Mouse (Mus musculus) forebrain, embryonic 15.5 days (tissue): Measurements from ENCODE around the gene Ablim1. TPM values are rescaled to one million over a fixed set of nuclear protein-coding genes. Genes with fewer than 3 reads are reported as not detected.
A peak's percentile ranks its signal among the peaks of the same experiment; 100 is the strongest.

Experiments used
- ATAC-seq: fragments of 200-750 bp; cut with Nextera tagmentation; replicated peaks from 2 replicates; pipeline ENCODE4 v1.8.0; 2017; ENCODE audit warnings: mild to moderate bottlenecking, moderate TSS enrichment, moderate library complexity
- H3K27ac ChIP-seq: fragments of 300-500 bp; sonication (generic); replicated peaks from 2 replicates; pipeline ENCODE4 v1.5.1; 2015; ENCODE audit warnings: mild to moderate bottlenecking, inconsistent platforms
- H3K27me3 ChIP-seq: fragments of 300-500 bp; sonication (generic); 2 replicates; pipeline ENCODE4 v1.6.1; 2015; ENCODE audit warnings: inconsistent platforms
- H3K36me3 ChIP-seq: fragments of 300-500 bp; sonication (generic); 2 replicates; pipeline ENCODE4 v1.6.1; 2015; ENCODE audit warnings: mild to moderate bottlenecking, inconsistent platforms
- H3K4me1 ChIP-seq: fragments of 300-500 bp; sonication (generic); 2 replicates; pipeline ENCODE4 v1.6.1; 2015; ENCODE audit warnings: inconsistent platforms
- H3K4me2 ChIP-seq: fragments of 300-500 bp; sonication (generic); replicated peaks from 2 replicates; pipeline ENCODE4 v1.6.1; 2015; ENCODE audit warnings: mild to moderate bottlenecking, inconsistent platforms
- H3K4me3 ChIP-seq: fragments of 300-500 bp; sonication (generic); 2 replicates; pipeline ENCODE4 v1.5.1; 2015; ENCODE audit warnings: mild to moderate bottlenecking, inconsistent platforms
- H3K9ac ChIP-seq: fragments of 300-500 bp; sonication (generic); replicated peaks from 2 replicates; pipeline ENCODE4 v1.6.1; 2015; ENCODE audit warnings: mild to moderate bottlenecking, inconsistent platforms
- H3K9me3 ChIP-seq: fragments of 300-500 bp; sonication (generic); 2 replicates; pipeline ENCODE4 v1.6.1; 2016; ENCODE audit warnings: inconsistent platforms
- WGBS: fragments of 180-500 bp; shearing (Covaris S2); methylation state at CpG from one replicate; pipeline ENCODE4 v1.1.7; 2015; ENCODE audit warnings: mixed read lengths; 5-methylcytosine and 5-hydroxymethylcytosine counted together
- polyA plus RNA-seq: library from polyadenylated mRNA; unstranded; fragments of >200 nt; fragmentation: Nextera tagmentation; extraction: Ambion mirVana; gene quantifications from 2 replicates; pipeline ENCODE4 v1.2.1, GENCODE M21; 2015

The Ablim1 gene
- polyA plus RNA-seq, 1 experiment from 2014 or later, result 37.8 TPM

DNA sequence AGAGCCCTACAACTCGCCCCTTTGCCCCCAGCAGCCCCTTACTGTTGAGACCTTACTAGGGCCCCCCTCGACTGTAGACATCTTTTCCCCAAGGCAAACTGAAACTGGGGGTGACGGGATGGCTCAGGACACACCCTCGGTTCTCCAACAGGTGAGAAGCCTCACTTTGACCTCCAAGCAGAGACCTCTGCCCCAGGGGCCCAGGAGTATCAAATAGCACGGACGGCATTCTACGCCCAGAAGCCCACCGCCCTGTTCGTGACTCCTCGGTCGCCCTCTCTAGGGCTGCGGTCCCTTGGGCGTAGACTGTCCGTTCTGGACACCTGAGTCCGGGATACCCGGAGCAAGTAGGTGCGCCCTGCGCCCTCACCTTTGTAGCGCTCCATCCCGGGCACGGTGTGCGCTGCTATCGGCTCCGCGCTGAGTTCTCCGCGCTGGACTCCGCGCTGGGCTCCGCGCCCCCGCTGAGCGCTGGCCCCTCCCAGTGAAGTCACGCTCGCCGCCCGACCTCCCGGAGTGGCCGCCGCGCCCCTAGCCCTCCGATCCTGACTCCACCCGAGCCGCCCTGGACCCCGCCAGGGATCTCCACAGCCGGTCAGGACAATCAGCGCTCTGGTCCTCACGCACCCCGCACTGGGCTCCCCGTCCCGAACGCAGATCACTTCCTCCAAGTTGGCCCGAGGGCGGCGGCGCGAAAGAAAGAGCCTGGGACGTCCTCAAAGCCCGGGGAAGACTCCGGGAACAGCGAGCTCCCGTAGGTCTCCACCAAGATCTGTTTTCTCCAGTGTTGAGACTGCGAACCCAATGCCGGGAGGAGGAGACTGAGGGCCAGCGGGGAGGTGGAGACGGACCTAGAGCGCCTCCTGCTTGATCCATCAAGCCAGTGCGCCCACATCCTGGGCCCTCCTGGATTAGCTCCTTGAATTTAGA, 306.7 kb downstream of the Ablim1 start, which contains the start of gene Afap1l2:
Gene Afap1l2 (minus strand): TSS at position 448 of the 930 bp plus-strand sequence.
- H3K27ac ChIP-seq, result no peak within 1 kb of the TSS

DNA sequence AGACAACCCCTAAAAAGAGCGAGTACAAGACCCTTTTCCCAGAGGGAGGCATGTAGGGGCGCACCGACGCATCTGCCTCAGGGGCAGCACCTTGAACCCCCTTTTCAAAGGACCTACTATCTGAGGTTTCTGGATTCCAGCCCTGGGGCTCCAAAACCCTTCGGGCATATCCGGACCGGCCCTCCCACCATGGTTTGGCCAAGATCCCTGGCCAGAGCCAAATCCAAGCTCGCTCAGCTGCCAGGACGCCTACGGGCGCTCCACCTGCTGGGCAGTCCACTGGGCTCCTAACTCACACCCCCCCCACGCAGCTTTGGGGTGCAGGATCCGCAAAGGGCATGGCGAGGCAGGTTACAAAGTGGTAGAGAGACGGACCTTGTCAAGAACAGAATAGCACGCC, 307.4 kb downstream of the Ablim1 start:
- 61% methylated on average over 16 of the region's 16 CpGs for WGBS
- H3K36me3 ChIP-seq, result no peaks in the 10 kb centered on the region
- H3K4me1 ChIP-seq, result peaks cover 22% of the 10 kb centered on the region
- peak overlapping the region; percentile 42 for H3K4me3 ChIP-seq
- ATAC-seq, result no peak
- H3K9ac ChIP-seq, result no peak overlapping the region
- H3K27me3 ChIP-seq, result peaks cover 21% of the 10 kb centered on the region; the same call in 1 of the 2 replicates
- no peaks in the 10 kb centered on the region for H3K9me3 ChIP-seq
- H3K4me2 ChIP-seq, result peak overlapping the region; percentile 82
- H3K27ac ChIP-seq, result no peak overlapping the region

More for the DNA sequence above, 306.7 kb downstream of the Ablim1 start, which contains the start of gene Afap1l2:
- peaks cover 21% of the 10 kb centered on the region; the same call in 1 of the 2 replicates for H3K27me3 ChIP-seq
- ATAC-seq, result no peak; the same call in 1 of the 2 replicates
- peak within 1 kb of the TSS; percentile 82 for H3K4me2 ChIP-seq
- H3K4me3 ChIP-seq, result peak within 1 kb of the TSS; percentile 42
- no peaks in the 10 kb centered on the region for H3K9me3 ChIP-seq
- 2% methylated on average over 67 of the region's 68 CpGs for WGBS
- no peaks in the 10 kb centered on the region for H3K36me3 ChIP-seq
- H3K4me1 ChIP-seq, result peaks cover 21% of the 10 kb centered on the region
- peak within 1 kb of the TSS; percentile 38 for H3K9ac ChIP-seq

DNA sequence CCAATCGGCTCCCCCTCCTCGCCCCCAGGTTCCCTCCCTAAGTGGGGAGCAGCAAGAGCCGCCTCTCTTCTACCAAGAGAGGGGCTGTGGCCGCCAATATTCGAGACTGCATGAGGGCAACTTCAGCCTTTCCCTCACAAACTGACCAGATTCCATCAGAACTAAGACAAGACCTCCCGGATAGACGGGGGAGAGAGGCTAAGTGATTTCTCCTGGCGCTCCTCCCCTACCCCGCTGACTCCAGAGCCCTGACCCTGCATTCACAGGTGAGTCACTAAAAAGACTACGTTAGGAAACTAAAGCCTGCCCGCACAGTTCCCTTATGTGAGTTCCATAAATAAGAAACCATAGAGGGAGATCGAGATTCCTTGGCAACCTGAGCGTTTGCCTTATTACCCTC, 307.9 kb downstream of the Ablim1 start:
- peaks cover 21% of the 10 kb centered on the region; the same call in 1 of the 2 replicates for H3K27me3 ChIP-seq
- no peaks in the 10 kb centered on the region for H3K36me3 ChIP-seq
- H3K4me2 ChIP-seq, result no peak overlapping the region
- H3K9me3 ChIP-seq, result no peaks in the 10 kb centered on the region
- peaks cover 22% of the 10 kb centered on the region for H3K4me1 ChIP-seq
- peak overlapping the region; percentile 42; the same call in 1 of the 2 replicates for H3K4me3 ChIP-seq
- no peak for ATAC-seq
- WGBS, result 49% methylated on average over 13 of the region's 13 CpGs
- H3K27ac ChIP-seq, result no peak overlapping the region
- no peak overlapping the region for H3K9ac ChIP-seq

DNA sequence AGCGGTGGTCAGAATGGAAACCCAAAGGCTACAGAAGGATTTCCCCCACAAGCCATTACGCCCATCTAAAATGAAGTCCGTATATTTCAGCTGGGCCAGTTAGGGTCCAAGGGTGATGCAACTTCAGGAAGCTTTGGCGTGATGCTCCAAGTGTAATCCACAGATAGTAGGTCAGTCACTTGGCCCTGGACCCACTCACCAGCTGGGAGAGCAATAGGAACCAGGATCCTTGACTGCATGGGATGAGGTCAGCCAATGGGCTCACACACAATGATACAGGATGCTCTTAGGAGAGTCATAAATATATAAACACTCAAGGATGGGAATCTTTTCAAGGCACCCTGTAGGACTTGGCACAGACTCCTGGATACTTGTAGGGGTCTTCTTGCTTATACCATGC, 309.7 kb downstream of the Ablim1 start:
- Histone ChIP-seq H3K27me3 (peaks cover 21% of the 10 kb centered on the region; the same call in 1 of the 2 replicates), H3K4me2 (no peak overlapping the region), H3K27ac (no peak overlapping the region), H3K4me3 (no peak overlapping the region), H3K36me3 (no peaks in the 10 kb centered on the region), H3K4me1 (peaks cover 22% of the 10 kb centered on the region), H3K9ac (no peak overlapping the region), H3K9me3 (no peaks in the 10 kb centered on the region)
- ATAC-seq, result no peak
- WGBS, result 93% methylated on average over 4 of the region's 4 CpGs

DNA sequence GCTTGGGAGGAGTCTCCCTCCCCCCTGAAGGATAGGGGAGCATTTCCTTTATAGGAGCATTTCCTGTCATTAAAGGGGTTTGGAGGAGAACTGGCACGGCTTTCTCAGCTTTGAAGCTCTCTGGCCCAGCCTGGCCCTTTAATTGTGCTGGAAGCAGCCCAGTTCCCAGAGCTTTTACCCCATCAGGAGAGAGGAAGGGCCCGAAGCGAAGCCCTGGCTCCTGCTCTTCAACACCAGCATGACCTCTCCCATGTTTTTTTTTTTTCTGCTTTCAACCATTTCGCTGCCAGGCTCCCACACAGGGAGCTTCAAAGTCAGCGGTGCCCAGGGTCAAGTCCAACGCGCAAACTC, 311.3 kb downstream of the Ablim1 start:
- no peaks in the 10 kb centered on the region for H3K36me3 ChIP-seq
- peaks cover 19% of the 10 kb centered on the region; the same call in 1 of the 2 replicates for H3K27me3 ChIP-seq
- no peak overlapping the region for H3K9ac ChIP-seq
- H3K27ac ChIP-seq, result no peak overlapping the region
- H3K4me1 ChIP-seq, result peaks cover 30% of the 10 kb centered on the region
- H3K4me2 ChIP-seq, result no peak overlapping the region
- H3K9me3 ChIP-seq, result no peaks in the 10 kb centered on the region
- WGBS, result 31% methylated on average over 7 of the region's 7 CpGs
- H3K4me3 ChIP-seq, result no peak overlapping the region
- no peak for ATAC-seq

DNA sequence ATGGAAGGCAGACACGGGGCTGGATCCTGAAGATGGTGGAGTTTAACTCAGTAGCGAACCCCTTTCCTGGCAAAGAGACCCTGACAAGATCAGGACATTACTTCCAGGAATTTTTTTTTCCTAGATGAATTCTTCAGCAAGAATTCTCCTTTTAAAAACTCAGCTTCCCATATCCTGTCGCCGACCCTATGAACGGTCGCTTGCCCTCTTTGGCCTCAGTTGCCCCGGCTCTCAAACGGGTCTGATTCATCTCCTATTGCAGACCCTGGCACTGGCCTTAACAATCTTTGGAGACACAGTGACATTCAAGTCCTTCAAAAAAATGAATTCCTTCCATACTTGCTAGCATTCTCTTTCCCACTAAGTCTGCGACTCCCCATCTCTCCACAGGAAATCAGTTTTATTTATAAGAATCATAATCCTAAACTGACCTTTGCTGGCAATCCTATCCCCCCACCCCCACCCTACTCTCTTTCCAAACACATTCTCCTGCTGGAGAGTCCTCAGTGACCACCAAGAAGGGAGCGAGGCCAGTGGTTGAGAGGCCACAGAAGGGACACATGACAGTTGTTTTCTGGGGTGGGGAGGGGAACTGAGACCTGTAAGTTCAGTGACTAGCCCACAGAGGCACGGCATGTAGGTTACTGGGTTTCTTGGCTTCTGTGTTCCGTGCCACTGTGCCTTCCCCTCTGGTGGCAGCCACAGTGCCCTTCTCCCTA, 311.8 kb downstream of the Ablim1 start:
- no peak overlapping the region for H3K4me2 ChIP-seq
- H3K4me1 ChIP-seq, result peaks cover 27% of the 10 kb centered on the region
- no peak overlapping the region for H3K27ac ChIP-seq
- no peak overlapping the region for H3K4me3 ChIP-seq
- no peak overlapping the region for H3K9ac ChIP-seq
- H3K27me3 ChIP-seq, result peaks cover 14% of the 10 kb centered on the region; the same call in 1 of the 2 replicates
- H3K9me3 ChIP-seq, result no peaks in the 10 kb centered on the region
- WGBS, result 77% methylated on average over 12 of the region's 12 CpGs
- no peak for ATAC-seq
- no peaks in the 10 kb centered on the region for H3K36me3 ChIP-seq

DNA sequence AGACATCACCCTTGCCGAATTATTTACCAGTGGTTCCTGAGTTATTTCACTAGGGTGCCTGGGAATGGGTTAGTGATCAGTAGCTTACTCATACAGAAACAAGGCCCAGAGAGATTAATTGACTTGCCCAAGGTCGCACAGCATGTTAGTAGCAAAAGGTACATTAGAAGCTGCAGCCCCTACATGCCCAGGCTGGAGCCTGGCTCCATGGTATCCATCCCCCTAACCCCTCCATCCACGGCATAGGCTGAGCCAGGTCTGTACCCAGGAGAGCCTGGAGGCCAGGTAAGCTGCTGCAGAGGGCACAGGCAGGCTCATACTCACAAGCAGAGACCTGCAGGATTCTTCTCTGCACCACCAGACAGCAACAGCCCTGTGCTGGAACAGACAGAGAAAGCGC, 312.8 kb downstream of the Ablim1 start:
- Histone ChIP-seq H3K4me3 (no peak overlapping the region), H3K4me1 (peaks cover 23% of the 10 kb centered on the region), H3K27me3 (peaks cover 4% of the 10 kb centered on the region; the same call in 1 of the 2 replicates), H3K27ac (no peak overlapping the region), H3K36me3 (no peaks in the 10 kb centered on the region), H3K4me2 (no peak overlapping the region), H3K9me3 (no peaks in the 10 kb centered on the region), H3K9ac (no peak overlapping the region)
- 86% methylated on average over 4 of the region's 4 CpGs for WGBS
- ATAC-seq, result no peak

DNA sequence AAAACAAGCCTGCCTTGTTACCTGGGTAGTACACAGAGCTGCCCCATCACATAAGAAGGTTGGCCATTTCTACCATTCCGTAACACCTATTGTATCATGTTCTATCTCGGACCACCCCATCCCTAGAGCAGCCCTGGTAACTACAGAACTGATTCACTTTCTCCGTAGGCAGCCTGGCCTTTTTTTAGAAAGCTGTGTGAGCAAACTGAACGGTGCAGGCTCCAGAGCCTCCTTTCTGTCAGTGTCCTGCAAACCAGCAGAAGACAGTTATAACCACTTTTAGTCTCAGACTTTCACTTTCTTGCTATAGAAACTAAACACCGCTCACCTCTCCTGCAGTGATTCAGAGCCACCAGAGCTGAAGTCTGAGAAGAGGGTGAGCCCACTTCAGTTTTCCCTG, 314.1 kb downstream of the Ablim1 start:
- Histone ChIP-seq H3K9me3 (no peaks in the 10 kb centered on the region), H3K27ac (no peak overlapping the region), H3K4me2 (no peak overlapping the region), H3K4me3 (no peak overlapping the region), H3K9ac (no peak overlapping the region), H3K36me3 (no peaks in the 10 kb centered on the region), H3K4me1 (peaks cover 23% of the 10 kb centered on the region), H3K27me3 (no peaks in the 10 kb centered on the region)
- WGBS, result 92% methylated on average over 5 of the region's 5 CpGs
- no peak for ATAC-seq

DNA sequence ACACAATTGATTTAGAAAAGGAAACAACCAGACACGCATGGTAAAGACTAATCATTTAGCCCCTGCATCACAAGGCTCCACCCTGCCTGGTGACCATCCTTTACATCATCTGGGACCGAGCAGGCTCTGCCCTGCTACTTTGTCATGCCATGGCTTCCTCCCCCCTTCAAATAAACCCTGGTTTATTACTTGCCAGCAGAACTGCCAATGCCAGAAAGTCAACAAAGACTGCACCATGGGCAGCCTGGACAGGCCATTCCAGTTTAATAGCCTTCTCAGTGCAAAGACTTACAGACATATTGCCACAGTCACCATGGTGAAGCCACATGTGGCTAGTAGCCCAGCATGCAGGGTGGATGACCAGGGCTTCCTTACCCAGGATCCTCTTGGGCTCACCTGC, 314.9 kb downstream of the Ablim1 start:
- WGBS, result 74% methylated on average over 2 of the region's 2 CpGs

DNA sequence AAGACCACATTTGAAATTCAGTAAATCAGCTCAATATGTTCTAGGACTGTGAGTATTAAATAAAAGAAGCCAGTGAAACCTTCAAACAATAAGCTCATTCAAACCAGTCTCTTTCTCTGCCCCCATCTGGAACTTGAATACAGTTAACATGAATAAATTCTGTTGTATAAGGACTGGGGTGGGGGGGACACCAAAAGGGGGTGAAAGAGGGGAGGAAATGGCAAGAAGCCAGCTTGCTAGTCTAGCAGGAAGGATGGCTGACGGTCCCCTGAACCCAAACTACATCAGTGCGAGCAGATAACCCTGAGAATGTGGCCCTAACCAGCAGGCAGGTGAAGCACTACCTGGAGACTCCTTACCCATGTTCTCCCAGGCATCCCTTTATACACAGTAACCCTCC, 315.8 kb downstream of the Ablim1 start:
- Histone ChIP-seq H3K27ac (peak overlapping the region; percentile 12; the same call in 1 of the 2 replicates), H3K4me2 (no peak overlapping the region), H3K36me3 (no peaks in the 10 kb centered on the region), H3K4me3 (no peak overlapping the region), H3K9me3 (no peaks in the 10 kb centered on the region), H3K27me3 (no peaks in the 10 kb centered on the region), H3K9ac (no peak overlapping the region), H3K4me1 (peaks cover 23% of the 10 kb centered on the region)
- WGBS, result 29% methylated on average over 2 of the region's 2 CpGs
- no peak for ATAC-seq

More for the DNA sequence above, 314.9 kb downstream of the Ablim1 start:
- no peak overlapping the region for H3K27ac ChIP-seq
- ATAC-seq, result no peak
- no peaks in the 10 kb centered on the region for H3K9me3 ChIP-seq
- no peak overlapping the region for H3K9ac ChIP-seq
- H3K4me2 ChIP-seq, result no peak overlapping the region
- no peaks in the 10 kb centered on the region for H3K27me3 ChIP-seq
- H3K4me1 ChIP-seq, result peaks cover 23% of the 10 kb centered on the region
- no peaks in the 10 kb centered on the region for H3K36me3 ChIP-seq
- no peak overlapping the region for H3K4me3 ChIP-seq

DNA sequence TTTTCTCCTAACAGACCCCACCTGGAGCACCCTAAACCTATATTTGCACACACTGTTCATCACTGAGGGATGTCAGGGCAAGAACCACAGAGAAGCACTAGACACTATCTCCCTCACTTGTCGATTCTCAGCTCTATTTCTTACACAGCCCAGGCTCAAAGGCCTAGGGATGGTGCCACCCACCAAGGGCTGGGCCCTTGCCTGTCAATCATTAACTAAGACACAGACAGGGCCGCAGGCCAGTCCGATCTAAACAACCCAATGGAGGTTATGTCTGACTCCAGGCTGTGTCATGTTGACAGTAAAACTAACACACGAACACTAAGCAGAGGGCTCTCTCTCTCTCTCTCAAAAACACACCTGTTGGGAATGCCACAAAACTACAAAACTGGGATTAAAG, 316.4 kb downstream of the Ablim1 start:
- 75% methylated on average over 4 of the region's 4 CpGs for WGBS
- H3K27ac ChIP-seq, result 0 out of 2 replicates have a peak overlapping the region, but pooled peaks have one; percentile 12
- 0 out of 2 replicates have a peak, but pooled peaks have one; percentile 21 for ATAC-seq
- H3K27me3 ChIP-seq, result no peaks in the 10 kb centered on the region
- peaks cover 19% of the 10 kb centered on the region for H3K4me1 ChIP-seq
- no peaks in the 10 kb centered on the region for H3K36me3 ChIP-seq
- H3K4me3 ChIP-seq, result no peak overlapping the region
- no peak overlapping the region for H3K9ac ChIP-seq
- no peak overlapping the region for H3K4me2 ChIP-seq
- no peaks in the 10 kb centered on the region for H3K9me3 ChIP-seq

DNA sequence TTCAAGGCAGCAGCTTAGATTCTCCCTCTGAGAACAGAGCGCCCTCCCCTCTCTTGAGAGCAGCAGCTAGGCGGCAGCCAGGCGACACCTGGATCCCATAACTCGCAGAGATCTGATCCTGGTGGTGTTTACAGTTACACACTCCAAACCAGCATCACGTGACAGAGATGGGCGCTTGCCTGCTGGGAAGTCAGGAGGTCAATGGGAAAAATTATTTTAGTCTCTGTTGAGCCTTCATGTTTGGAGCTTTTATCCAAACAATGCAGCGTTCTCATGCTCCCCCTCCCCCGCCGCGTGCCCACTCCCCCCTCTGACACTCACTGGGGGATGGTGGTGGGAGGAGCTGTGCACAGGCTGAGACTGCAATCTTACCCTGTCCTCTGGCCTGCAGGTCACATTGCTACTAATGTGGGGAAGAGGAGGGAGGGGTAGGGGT, 317.5 kb downstream of the Ablim1 start:
- H3K4me1 ChIP-seq, result peaks cover 16% of the 10 kb centered on the region
- no peak overlapping the region for H3K9ac ChIP-seq
- ATAC-seq, result peak; percentile 57
- 9% methylated on average over 10 of the region's 10 CpGs for WGBS
- H3K4me2 ChIP-seq, result peak overlapping the region; percentile 25; the same call in 1 of the 2 replicates
- H3K36me3 ChIP-seq, result no peaks in the 10 kb centered on the region
- no peak overlapping the region for H3K27ac ChIP-seq
- no peaks in the 10 kb centered on the region for H3K27me3 ChIP-seq
- H3K9me3 ChIP-seq, result no peaks in the 10 kb centered on the region
- peak overlapping the region; percentile 15; the same call in 1 of the 2 replicates for H3K4me3 ChIP-seq
